Mouse (Mus musculus) small intestine, adult 2 months (tissue): ENCODE data around the gene Fam166b.

Experiments
- CTCF ChIP-seq: fragments of 200-500 bp; IDR thresholded peaks from 2 replicates; pipeline ENCODE4 v1.5.1; 2012; ENCODE audit warnings: low read depth, mild to moderate bottlenecking, control low read depth, inconsistent platforms, low read length, moderate library complexity, mixed read lengths; ENCODE audit not compliant: insufficient replicate concordance, insufficient read length; ENCODE audit errors: extremely low read depth
- POLR2A ChIP-seq: fragments of 200-500 bp; IDR thresholded peaks from 2 replicates; pipeline ENCODE4 v1.6.1; 2012; ENCODE audit warnings: low read depth, mild to moderate bottlenecking, control low read depth, inconsistent platforms, low read length, moderate library complexity

DNA sequence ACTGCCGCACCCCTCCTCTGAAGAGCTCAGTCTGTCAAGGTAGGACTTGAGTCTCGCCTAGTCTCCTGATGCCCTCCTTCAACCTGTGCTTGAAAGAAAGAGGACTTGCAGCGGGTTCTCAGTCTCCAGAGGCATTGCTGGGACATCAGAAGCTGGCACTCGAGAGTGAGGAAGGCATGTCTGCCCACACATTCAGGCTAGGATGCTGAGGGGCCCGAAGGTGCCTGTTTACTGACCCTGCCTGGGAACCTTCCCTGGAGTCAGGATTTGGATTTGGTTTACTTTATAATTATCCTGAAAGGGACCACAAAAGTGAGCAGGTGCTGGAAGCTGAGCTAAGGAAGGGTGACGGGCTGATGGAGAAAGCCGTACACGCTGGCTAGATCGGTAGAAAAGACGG lies 27.4 kb downstream of the Fam166b start:
- TF ChIP-seq CTCF (no peak), POLR2A (no peak)
